Mouse (Mus musculus) thymus, postnatal 36 days (tissue): Measurements from ENCODE around the gene Dab1.

Experiments
- DNase-seq, 2 experiments: peaks; one replicate each; pipeline ENCODE4 v3.0.0; 2022; ENCODE audit warnings: mixed read lengths in 2 of 2

Dab1 gene

DNA sequence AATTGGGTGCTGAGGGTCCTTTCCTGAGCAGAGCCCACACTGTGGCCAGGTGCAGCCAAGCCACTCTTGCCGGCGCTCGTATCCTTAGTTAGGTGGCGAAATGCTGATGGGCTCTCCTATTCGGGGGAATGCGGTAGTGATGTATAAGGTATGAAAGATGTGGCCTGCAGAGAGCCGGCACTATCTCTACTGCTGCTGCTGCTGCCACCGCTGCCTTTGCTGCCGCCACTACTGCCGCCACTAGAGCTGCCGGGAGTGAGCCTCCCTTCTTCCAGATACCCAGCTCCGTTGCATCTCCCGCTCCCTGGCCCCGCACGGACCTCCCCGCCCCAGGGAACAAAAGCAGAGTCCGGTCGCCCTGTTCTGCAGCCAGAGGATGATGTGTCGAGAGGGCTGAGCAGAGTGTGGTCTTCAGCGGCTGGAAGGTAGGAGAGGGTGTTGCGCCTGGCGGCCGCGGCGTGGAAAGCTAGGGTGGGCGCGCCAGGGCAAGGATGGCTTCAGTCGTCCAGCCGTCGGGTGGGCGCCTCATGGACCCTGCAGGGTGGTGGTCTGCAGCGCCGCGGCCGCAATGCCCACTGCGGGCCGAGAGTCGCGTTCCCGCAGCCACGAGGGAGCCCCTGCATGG is at the start of gene Dab1:
Dab1 (plus strand) TSS at position 39 of the 625 bp plus-strand sequence.
- no peak for DNase-seq

GRCm38 (mm10) chr4:103571721-103572352 is 47.3 kb upstream of the Dab1 start:
- DNase-seq: no peak

DNA sequence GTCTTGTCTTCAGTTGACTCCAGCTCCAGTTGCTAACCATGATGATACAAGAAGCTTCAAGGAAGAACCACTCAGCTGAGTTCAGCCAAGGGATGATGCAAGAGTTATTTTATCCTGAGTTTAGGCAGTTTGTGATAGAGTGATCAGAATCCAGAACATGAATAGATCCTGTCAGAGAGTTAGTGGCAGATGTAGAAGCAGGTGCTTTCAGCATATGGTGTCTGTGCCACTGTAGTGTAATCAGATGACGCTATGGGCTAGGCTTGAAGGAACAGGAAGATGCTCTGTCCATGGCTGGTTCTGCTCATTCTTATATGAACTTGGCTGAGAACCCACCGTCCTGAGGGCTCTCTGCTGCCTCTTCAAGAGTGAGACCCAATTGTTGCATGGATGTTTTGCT is 43.6 kb upstream of the Dab1 start:
- DNase-seq: no peak

- no peak for DNase-seq
These were observed 42.9 kb upstream of the Dab1 start for GRCm38 (mm10) chr4:103576305-103576704.

DNA sequence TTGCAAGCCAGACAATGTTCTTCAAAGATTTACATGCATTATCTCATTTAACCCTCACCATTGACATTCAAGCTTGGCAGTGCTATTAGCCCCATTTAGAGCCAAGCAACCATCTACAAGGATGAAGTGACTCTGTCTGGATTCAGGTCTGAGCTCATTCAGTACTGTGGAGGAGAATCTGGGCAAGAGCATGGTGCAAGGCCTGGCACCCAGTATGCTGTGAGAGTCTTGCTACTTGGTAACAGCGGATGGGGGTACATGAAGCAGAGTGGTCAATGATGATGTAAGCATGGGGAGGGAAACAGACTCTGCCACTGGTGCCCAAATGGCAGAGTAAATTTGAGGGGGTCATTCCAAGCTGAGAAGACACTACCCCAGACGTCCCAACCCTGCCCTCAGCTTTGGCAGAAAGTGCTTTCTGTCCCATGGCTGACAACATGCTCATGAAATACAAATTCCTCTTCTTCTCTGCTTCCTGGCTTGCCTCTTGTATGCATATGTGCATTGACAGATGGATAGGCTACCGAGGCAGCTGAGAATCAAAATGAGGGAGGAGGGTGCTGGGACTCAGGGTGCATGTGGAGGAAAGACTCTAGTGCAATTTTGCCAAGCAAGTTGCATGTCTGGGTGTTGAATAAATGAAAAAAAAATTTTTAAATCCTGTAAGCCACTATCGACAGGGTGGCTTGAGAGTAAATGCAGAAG is 41.9 kb upstream of the Dab1 start:
- DNase-seq: no peak

- no peak for DNase-seq
These were observed 41.3 kb upstream of the Dab1 start for GRCm38 (mm10) chr4:103577821-103578220.

- no peak for DNase-seq
These were observed 39.1 kb upstream of the Dab1 start for GRCm38 (mm10) chr4:103580021-103580420.

GRCm38 (mm10) chr4:103615011-103615410 is 4.1 kb upstream of the Dab1 start:
- DNase-seq: no peak

GRCm38 (mm10) chr4:103619946-103620371 is 800 bp downstream of the Dab1 start:
- no peak for DNase-seq

- DNase-seq: no peak
These were observed 1.5 kb downstream of the Dab1 start for GRCm38 (mm10) chr4:103620590-103621155.

DNA sequence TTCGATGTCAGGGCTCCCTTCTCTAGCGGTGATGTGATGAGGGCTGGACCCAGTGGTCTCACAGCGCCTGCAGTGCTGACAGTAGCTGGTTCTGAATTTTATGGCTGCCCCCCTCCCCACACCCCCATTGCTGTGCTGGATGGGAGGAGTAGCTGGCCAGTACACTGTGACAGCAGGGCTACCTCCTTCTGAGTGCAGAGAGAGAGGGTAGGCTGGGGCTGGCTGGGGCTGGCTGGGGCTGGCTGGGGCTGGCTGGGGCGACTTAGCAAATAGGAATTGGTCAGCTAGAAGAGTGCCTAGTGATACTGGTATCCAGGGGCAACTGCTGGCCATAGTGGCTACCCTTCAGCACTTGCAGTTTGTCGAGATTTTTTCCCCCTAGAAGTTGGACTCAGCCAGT is 2.4 kb downstream of the Dab1 start:
- no peak for DNase-seq

DNA sequence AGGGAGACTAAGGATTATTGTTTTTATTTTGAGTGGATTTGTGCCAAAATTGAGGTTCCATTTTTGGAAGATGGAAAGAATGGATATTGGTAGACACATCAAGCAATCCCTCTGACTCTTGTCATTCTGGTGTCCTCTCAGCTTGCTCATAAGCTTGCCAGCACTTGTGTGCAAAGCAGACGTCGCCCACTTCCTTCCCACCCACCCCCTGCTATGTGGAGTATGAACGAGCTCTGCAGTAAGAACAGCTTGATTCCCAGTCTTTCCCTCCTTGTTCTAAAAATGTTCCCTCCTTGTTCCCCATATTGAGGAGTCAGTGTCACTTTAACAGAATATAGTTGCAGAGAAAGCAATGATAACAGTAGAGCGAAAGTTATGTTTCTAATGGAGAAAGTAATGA is 11.0 kb downstream of the Dab1 start:
- no peak for DNase-seq

- DNase-seq: no peak
These were observed 17.1 kb downstream of the Dab1 start for GRCm38 (mm10) chr4:103636168-103636776.

GRCm38 (mm10) chr4:103648209-103648896 is 29.2 kb downstream of the Dab1 start:
- no peak for DNase-seq

- no peak for DNase-seq
These were observed 36.6 kb downstream of the Dab1 start for GRCm38 (mm10) chr4:103655740-103656139.

DNA sequence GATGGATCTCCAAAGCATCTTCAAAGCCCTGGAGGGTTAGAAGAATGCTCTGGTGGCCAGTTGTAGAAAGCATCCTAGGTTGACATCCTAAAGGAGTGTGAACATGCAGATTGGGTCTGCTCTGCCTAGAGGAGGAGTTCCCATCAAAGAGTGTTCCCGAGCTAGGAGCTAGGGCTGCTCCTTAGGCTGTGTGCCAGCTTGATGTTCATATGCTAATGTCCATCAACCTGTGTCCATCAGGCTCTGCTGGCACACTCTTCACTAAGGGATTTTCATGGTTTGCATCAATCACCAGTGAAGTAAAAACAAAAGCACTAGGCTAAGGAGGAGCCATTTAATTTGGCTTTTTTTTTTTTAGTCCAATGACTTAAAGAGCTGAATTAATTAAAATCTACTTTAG is 42.2 kb downstream of the Dab1 start:
- DNase-seq: no peak

DNA sequence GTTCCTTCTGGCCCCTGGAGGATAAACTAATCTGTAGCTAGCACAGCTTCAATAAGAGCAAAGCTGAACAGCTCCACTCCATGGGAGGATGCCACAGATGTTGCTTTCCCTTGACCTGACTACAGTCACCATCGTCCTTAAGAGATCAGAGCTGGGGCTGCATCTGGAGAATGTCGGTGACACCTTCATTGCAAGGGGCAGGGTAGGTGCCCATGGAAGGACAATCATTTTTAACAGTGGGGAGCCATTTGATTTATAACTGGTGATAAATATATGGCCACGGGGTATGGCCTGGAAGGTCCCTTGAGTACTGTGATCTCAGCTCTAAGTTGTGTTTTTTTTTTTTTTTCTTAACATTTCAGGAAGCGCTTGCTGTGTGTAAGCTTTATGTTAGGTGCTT is 48.3 kb downstream of the Dab1 start:
- DNase-seq: no peak

GRCm38 (mm10) chr4:103677195-103677594 is 58.0 kb downstream of the Dab1 start:
- no peak for DNase-seq

- DNase-seq: no peak
These were observed 59.3 kb downstream of the Dab1 start for GRCm38 (mm10) chr4:103678501-103678900.

DNA sequence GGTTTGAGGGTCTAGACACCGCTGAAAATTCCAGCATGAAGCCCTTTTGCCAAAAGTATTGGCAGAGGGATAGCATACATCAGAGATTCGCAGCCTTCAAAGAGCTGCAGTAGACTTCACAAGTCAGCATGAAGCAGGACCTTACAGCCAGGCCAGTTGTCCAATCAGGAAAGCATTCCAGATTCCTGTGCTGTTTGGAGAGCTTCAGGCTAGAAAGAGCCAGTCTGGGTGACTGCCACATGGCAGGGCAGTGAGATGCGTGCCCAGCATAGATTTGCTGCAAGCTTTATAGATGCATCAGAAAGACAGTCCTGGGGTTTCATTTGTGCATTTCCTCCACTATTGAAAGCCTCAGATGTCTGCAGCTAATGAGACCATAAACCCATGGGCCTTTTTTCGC is 66.0 kb downstream of the Dab1 start:
- no peak for DNase-seq

GRCm38 (mm10) chr4:103691717-103692116 is 72.6 kb downstream of the Dab1 start:
- no peak for DNase-seq

DNA sequence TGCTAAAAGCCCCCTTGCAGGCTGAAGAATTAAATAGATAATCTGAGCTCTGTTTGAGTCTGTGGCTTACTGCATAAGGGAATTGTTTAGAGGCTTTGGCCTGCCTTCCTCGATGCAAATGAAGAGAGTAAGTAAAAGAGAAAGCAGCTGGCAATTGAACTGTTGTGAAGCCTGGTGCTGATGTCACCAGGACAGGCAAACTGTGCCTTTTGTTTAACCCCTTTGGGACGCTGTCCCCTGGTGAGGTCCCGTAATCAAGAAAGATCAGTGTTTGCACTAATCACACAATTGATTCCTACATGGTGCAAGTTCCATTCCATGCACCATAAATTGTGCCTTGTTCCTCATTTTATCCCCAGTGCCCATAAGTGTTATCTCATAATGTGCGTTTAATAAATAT is 80.6 kb downstream of the Dab1 start:
- DNase-seq: no peak

- DNase-seq: no peak
These were observed 81.2 kb downstream of the Dab1 start for GRCm38 (mm10) chr4:103700392-103700791.
